Mouse (Mus musculus): Measurements from ENCODE around the gene H2al1d. TPM values are rescaled to one million over a fixed set of nuclear protein-coding genes. Genes with fewer than 3 reads are reported as not detected.
"Not testable (repeated sequence)": the region's sequence is repeated elsewhere in the genome, so short reads cannot be mapped to it uniquely, and the experiment has no call there.

The H2al1d gene
- not detected in 2 replicates for total RNA-seq (2014; fragmentation: Nextera tagmentation)
- not detected in 2 replicates for total RNA-seq (2017)
- polyA plus RNA-seq (2012), result not detected in 2 replicates

- not testable (repeated sequence) for ATAC-seq (ENCODE audit: extremely low read depth, insufficient number of reproducible peaks, low FRiP score, poor library complexity, severe bottlenecking); H3K4me1 ChIP-seq (ENCODE audit: insufficient read depth, low read depth, low read length); H3K27me3 ChIP-seq (ENCODE audit: insufficient read depth, low read length); H3K9me3 ChIP-seq (replicated peaks); DNase-seq (ENCODE audit: low spot score); H3K4me3 ChIP-seq (ENCODE audit: low read depth, low read length); H3K36me3 ChIP-seq (replicated peaks)
Observed at GRCm38 (mm10) chrX:11308524-11308923, at the start of gene H2al1d. H2al1d (plus strand) TSS chrX:11308824.

GRCm38 (mm10) chrX:11264918-11265317 lies 43.7 kb upstream of the H2al1d start:
- no peak for TF ChIP-seq GATA2 (IDR thresholded peaks at IDR 0.05; ENCODE audit: borderline replicate concordance, low read depth, low read length)
- Histone ChIP-seq H3K9me3 (replicated peaks) (no peaks in the 10 kb centered on the region), H3K4me3 (ENCODE audit: low read depth, low read length) (no peak overlapping the region), H3K27me3 (ENCODE audit: insufficient read depth, low read length) (no peaks in the 10 kb centered on the region), H3K4me1 (ENCODE audit: insufficient read depth, low read depth, low read length) (no peaks in the 10 kb centered on the region), H3K36me3 (replicated peaks) (no peaks in the 10 kb centered on the region)
- ATAC-seq (ENCODE audit: extremely low read depth, insufficient number of reproducible peaks, low FRiP score, poor library complexity, severe bottlenecking), result no peak
- DNase-seq (ENCODE audit: low spot score), result no peak

GRCm38 (mm10) chrX:11267791-11268190 lies 40.8 kb upstream of the H2al1d start:
- TF ChIP-seq POLR2AphosphoS5 (IDR thresholded peaks at IDR 0.05; ENCODE audit: insufficient replicate concordance, low read depth, low read length) (no peak), TAL1 (conservative IDR thresholded peaks at IDR 0.05; ENCODE audit: low read depth, low read length) (no peak), GATA1 (IDR thresholded peaks at IDR 0.05; ENCODE audit: borderline replicate concordance, low read length) (no peak), CTCF (IDR thresholded peaks at IDR 0.05; ENCODE audit: low read depth, low read length) (no peak), GATA2 (IDR thresholded peaks at IDR 0.05; ENCODE audit: borderline replicate concordance, low read depth, low read length) (no peak)
- Histone ChIP-seq H3K9me3 (replicated peaks) (no peaks in the 10 kb centered on the region), H3K36me3 (replicated peaks) (no peaks in the 10 kb centered on the region), H3K4me1 (ENCODE audit: insufficient read depth, low read depth, low read length) (no peaks in the 10 kb centered on the region), H3K4me3 (ENCODE audit: low read depth, low read length) (no peak overlapping the region), H3K27me3 (ENCODE audit: insufficient read depth, low read length) (no peaks in the 10 kb centered on the region)
- ATAC-seq (ENCODE audit: extremely low read depth, insufficient number of reproducible peaks, low FRiP score, poor library complexity, severe bottlenecking) (no peak), DNase-seq (ENCODE audit: low spot score) (no peak)

GRCm38 (mm10) chrX:11269074-11269473 lies 39.5 kb upstream of the H2al1d start:
- DNase-seq (ENCODE audit: low spot score) (no peak), ATAC-seq (ENCODE audit: extremely low read depth, insufficient number of reproducible peaks, low FRiP score, poor library complexity, severe bottlenecking) (no peak)
- Histone ChIP-seq H3K9me3 (replicated peaks) (no peaks in the 10 kb centered on the region), H3K4me1 (ENCODE audit: insufficient read depth, low read depth, low read length) (no peaks in the 10 kb centered on the region), H3K36me3 (replicated peaks) (no peaks in the 10 kb centered on the region), H3K4me3 (ENCODE audit: low read depth, low read length) (no peak overlapping the region), H3K27me3 (ENCODE audit: insufficient read depth, low read length) (no peaks in the 10 kb centered on the region)
- no peak for TF ChIP-seq TAL1 (conservative IDR thresholded peaks at IDR 0.05; ENCODE audit: low read depth, low read length)
- no peak for TF ChIP-seq GATA1 (IDR thresholded peaks at IDR 0.05; ENCODE audit: borderline replicate concordance, low read length)
- TF ChIP-seq POLR2AphosphoS5 (IDR thresholded peaks at IDR 0.05; ENCODE audit: insufficient replicate concordance, low read depth, low read length), result no peak
- no peak for TF ChIP-seq CTCF (IDR thresholded peaks at IDR 0.05; ENCODE audit: low read depth, low read length)
- no peak for TF ChIP-seq GATA2 (IDR thresholded peaks at IDR 0.05; ENCODE audit: borderline replicate concordance, low read depth, low read length)

- TF ChIP-seq POLR2AphosphoS5 (IDR thresholded peaks at IDR 0.05; ENCODE audit: insufficient replicate concordance, low read depth, low read length) (no peak), GATA2 (IDR thresholded peaks at IDR 0.05; ENCODE audit: borderline replicate concordance, low read depth, low read length) (no peak), GATA1 (IDR thresholded peaks at IDR 0.05; ENCODE audit: borderline replicate concordance, low read length) (no peak), CTCF (IDR thresholded peaks at IDR 0.05; ENCODE audit: low read depth, low read length) (no peak), TAL1 (conservative IDR thresholded peaks at IDR 0.05; ENCODE audit: low read depth, low read length) (no peak)
- H3K4me1 ChIP-seq (ENCODE audit: insufficient read depth, low read depth, low read length), result no peaks in the 10 kb centered on the region
- H3K27me3 ChIP-seq (ENCODE audit: insufficient read depth, low read length), result no peaks in the 10 kb centered on the region
- H3K4me3 ChIP-seq (ENCODE audit: low read depth, low read length), result no peak overlapping the region
- no peaks in the 10 kb centered on the region for H3K36me3 ChIP-seq (replicated peaks)
- DNase-seq (ENCODE audit: low spot score), result no peak
- no peaks in the 10 kb centered on the region for H3K9me3 ChIP-seq (replicated peaks)
- no peak for ATAC-seq (ENCODE audit: extremely low read depth, insufficient number of reproducible peaks, low FRiP score, poor library complexity, severe bottlenecking)
Observed at GRCm38 (mm10) chrX:11273190-11273589, 35.4 kb upstream of the H2al1d start.

- H3K27me3 ChIP-seq (ENCODE audit: insufficient read depth, low read length), result no peaks in the 10 kb centered on the region
- no peak overlapping the region for H3K4me3 ChIP-seq (ENCODE audit: low read depth, low read length)
- DNase-seq (ENCODE audit: low spot score) (no peak), ATAC-seq (ENCODE audit: extremely low read depth, insufficient number of reproducible peaks, low FRiP score, poor library complexity, severe bottlenecking) (no peak)
- TF ChIP-seq TAL1 (conservative IDR thresholded peaks at IDR 0.05; ENCODE audit: low read depth, low read length), result no peak
- TF ChIP-seq CTCF (IDR thresholded peaks at IDR 0.05; ENCODE audit: low read depth, low read length), result no peak
- no peak for TF ChIP-seq GATA2 (IDR thresholded peaks at IDR 0.05; ENCODE audit: borderline replicate concordance, low read depth, low read length)
- TF ChIP-seq POLR2AphosphoS5 (IDR thresholded peaks at IDR 0.05; ENCODE audit: insufficient replicate concordance, low read depth, low read length), result no peak
- no peak for TF ChIP-seq GATA1 (IDR thresholded peaks at IDR 0.05; ENCODE audit: borderline replicate concordance, low read length)
- H3K4me1 ChIP-seq (ENCODE audit: insufficient read depth, low read depth, low read length), result no peaks in the 10 kb centered on the region
- H3K9me3 ChIP-seq (replicated peaks), result no peaks in the 10 kb centered on the region
- no peaks in the 10 kb centered on the region for H3K36me3 ChIP-seq (replicated peaks)
Observed at GRCm38 (mm10) chrX:11277083-11277482, 31.5 kb upstream of the H2al1d start.

GRCm38 (mm10) chrX:11280741-11281140 lies 27.9 kb upstream of the H2al1d start:
- no peak for ATAC-seq (ENCODE audit: extremely low read depth, insufficient number of reproducible peaks, low FRiP score, poor library complexity, severe bottlenecking)
- H3K4me3 ChIP-seq (ENCODE audit: low read depth, low read length), result no peak overlapping the region
- TF ChIP-seq GATA1 (IDR thresholded peaks at IDR 0.05; ENCODE audit: borderline replicate concordance, low read length) (no peak), TAL1 (conservative IDR thresholded peaks at IDR 0.05; ENCODE audit: low read depth, low read length) (no peak), CTCF (IDR thresholded peaks at IDR 0.05; ENCODE audit: low read depth, low read length) (no peak), GATA2 (IDR thresholded peaks at IDR 0.05; ENCODE audit: borderline replicate concordance, low read depth, low read length) (no peak), POLR2AphosphoS5 (IDR thresholded peaks at IDR 0.05; ENCODE audit: insufficient replicate concordance, low read depth, low read length) (no peak)

More at GRCm38 (mm10) chrX:11280741-11281140, 27.9 kb upstream of the H2al1d start:
- no peak for DNase-seq (ENCODE audit: low spot score)
- Histone ChIP-seq H3K36me3 (replicated peaks) (no peaks in the 10 kb centered on the region), H3K4me1 (ENCODE audit: insufficient read depth, low read depth, low read length) (no peaks in the 10 kb centered on the region), H3K27me3 (ENCODE audit: insufficient read depth, low read length) (no peaks in the 10 kb centered on the region), H3K9me3 (replicated peaks) (no peaks in the 10 kb centered on the region)

Measured in G1E (cell line).